ENCODE assay signal across 9 mouse cellular contexts in genomic region chr2:115938926-115939563, GRCm38 (mm10).
A peak's percentile ranks its signal among the peaks of the same experiment; 100 is the strongest.
DNase-seq lines count a peak whose midpoint lies in the region; ATAC-seq lines count a peak whose summit lies in the region.
"Had no signal": no experiment of that assay in that cellular context is flagged by ENCODE, and none has a peak within 500 bp of the region (broad histone marks: within the 10 kb centered on the region; RNA-seq: fewer than 3 reads in every experiment).

No protein-coding gene starts in this region.

- peak; percentile 9 for DNase-seq in kidney, adult 11 months
- DNase-seq in brain, adult 2 months (ENCODE audit: low read depth, low spot score) = peak; percentile 64
- peak; percentile 34 to 60 for DNase-seq in frontal cortex, postnatal 36 days (ENCODE audit: low spot score in 2 of 2)
- DNase-seq in layer of hippocampus, adult 8-10 months (ENCODE audit: low spot score in 2 of 2) = peak; percentile 20 to 28
- DNase-seq in right cerebral cortex, postnatal 14 days = peak; percentile 40
- no peak for DNase-seq in spleen, adult 18-20 months
- DNase-seq in midbrain, embryonic 11.5 days (ENCODE audit: low spot score, missing footprints) = no peak

- no peaks in the 10 kb centered on the region for H3K9me3 ChIP-seq in kidney, embryonic 14.5 days (ENCODE audit: control insufficient read depth, low read length)
- H3K9me3 ChIP-seq in midbrain, embryonic 11.5 days (ENCODE audit: control insufficient read depth, low read length) = no peaks in the 10 kb centered on the region
- H3K9me3 ChIP-seq: limb, embryonic 12.5 days had no signal

- H3K4me2 ChIP-seq in kidney, embryonic 14.5 days (replicated peaks; ENCODE audit: low read depth, low read length) = no peak overlapping the region
- no peak overlapping the region for H3K4me2 ChIP-seq in midbrain, embryonic 11.5 days
- H3K4me2 ChIP-seq: limb, embryonic 12.5 days had no signal

- H3K4me1 ChIP-seq in kidney, embryonic 14.5 days (ENCODE audit: control insufficient read depth, insufficient read depth, low read length) = no peaks in the 10 kb centered on the region
- no peaks in the 10 kb centered on the region for H3K4me1 ChIP-seq in midbrain, embryonic 11.5 days (ENCODE audit: control insufficient read depth, insufficient read depth, low read length)

- H3K9ac ChIP-seq in kidney, embryonic 14.5 days (ENCODE audit: low read depth, low read length) = no peak overlapping the region
- H3K9ac ChIP-seq in midbrain, embryonic 11.5 days (ENCODE audit: low read length) = no peak overlapping the region
- H3K9ac ChIP-seq: limb, embryonic 12.5 days had no signal

- H3K27me3 ChIP-seq in kidney, embryonic 14.5 days (ENCODE audit: control insufficient read depth, insufficient read depth, low read length) = no peaks in the 10 kb centered on the region
- no peaks in the 10 kb centered on the region for H3K27me3 ChIP-seq in midbrain, embryonic 11.5 days (ENCODE audit: control insufficient read depth, insufficient read depth, low read length)
- H3K27me3 ChIP-seq: limb, embryonic 12.5 days had no signal

- ATAC-seq in kidney, embryonic 14.5 days (ENCODE audit: low FRiP score, low TSS enrichment) = no peak
- ATAC-seq in midbrain, embryonic 11.5 days (ENCODE audit: low FRiP score) = no peak

- peaks cover 9% of the 10 kb centered on the region; the same call in 1 of the 2 replicates for H3K36me3 ChIP-seq in kidney, embryonic 14.5 days (ENCODE audit: control insufficient read depth, insufficient read depth, low read length)
- no peaks in the 10 kb centered on the region for H3K36me3 ChIP-seq in midbrain, embryonic 11.5 days (ENCODE audit: control insufficient read depth, insufficient read depth, low read length)
- H3K36me3 ChIP-seq: limb, embryonic 12.5 days had no signal

- no peak overlapping the region for H3K4me3 ChIP-seq in kidney, embryonic 14.5 days (ENCODE audit: low read length)
- H3K4me3 ChIP-seq in midbrain, embryonic 11.5 days (ENCODE audit: low read depth, low read length) = no peak overlapping the region
- H3K4me3 ChIP-seq: limb, embryonic 12.5 days had no signal

- H3K27ac ChIP-seq in kidney, embryonic 14.5 days (ENCODE audit: low read depth, low read length) = no peak overlapping the region
- H3K27ac ChIP-seq in midbrain, embryonic 11.5 days (ENCODE audit: low read depth, low read length) = no peak overlapping the region
- H3K27ac ChIP-seq: limb, embryonic 12.5 days had no signal

- 75% methylated on average over 8 of the region's 8 CpGs for WGBS in kidney, embryonic 14.5 days
- 95% methylated on average over 8 of the region's 8 CpGs for WGBS in midbrain, embryonic 11.5 days

Comparison
In these comparisons a context has a peak if more than half of its experiments do, and no peak if none do; other contexts are left out.
1. DNase-seq: peak in kidney, adult 11 months (single experiment), brain, adult 2 months (single experiment), frontal cortex, postnatal 36 days (2 of 2), layer of hippocampus, adult 8-10 months (2 of 2) and right cerebral cortex, postnatal 14 days (single experiment); none in spleen, adult 18-20 months (0 of 2) and midbrain, embryonic 11.5 days (single experiment).